Mouse (Mus musculus) heart, embryonic 12.5 days (tissue): ENCODE data around the gene Nme7. TPM values are rescaled to one million over a fixed set of nuclear protein-coding genes. Genes with fewer than 3 reads are reported as not detected.
A peak's percentile ranks its signal among the peaks of the same experiment; 100 is the strongest.

Experiments
- ATAC-seq: fragments of 200-750 bp; cut with Nextera tagmentation; 2 replicates; pipeline ENCODE4 v1.8.0; 2017; ENCODE audit warnings: moderate TSS enrichment, moderate library complexity; ENCODE audit not compliant: insufficient number of reproducible peaks, low FRiP score
- H3K27ac ChIP-seq: fragments of 300-500 bp; sonication (generic); 2 replicates; pipeline ENCODE4 v1.5.1; 2016; ENCODE audit warnings: mild to moderate bottlenecking, moderate library complexity; ENCODE audit not compliant: poor library complexity, severe bottlenecking
- H3K27me3 ChIP-seq: fragments of 300-500 bp; sonication (generic); replicated peaks from 2 replicates; pipeline ENCODE4 v1.6.1; 2016; ENCODE audit warnings: mild to moderate bottlenecking, moderate library complexity
- H3K36me3 ChIP-seq: fragments of 300-500 bp; sonication (generic); 2 replicates; pipeline ENCODE4 v1.6.1; 2016; ENCODE audit warnings: mild to moderate bottlenecking, moderate library complexity
- H3K4me1 ChIP-seq: fragments of 300-500 bp; sonication (generic); replicated peaks from 2 replicates; pipeline ENCODE4 v1.6.1; 2016; ENCODE audit warnings: mild to moderate bottlenecking
- H3K4me2 ChIP-seq: fragments of 300-500 bp; sonication (generic); 2 replicates; pipeline ENCODE4 v1.6.1; 2016; ENCODE audit warnings: mild to moderate bottlenecking, moderate library complexity
- H3K4me3 ChIP-seq: fragments of 300-500 bp; sonication (generic); 2 replicates; pipeline ENCODE4 v1.5.1; 2016; ENCODE audit warnings: mild to moderate bottlenecking
- H3K9ac ChIP-seq: fragments of 300-500 bp; sonication (generic); 2 replicates; pipeline ENCODE4 v1.6.1; 2016; ENCODE audit warnings: mild to moderate bottlenecking, moderate library complexity
- H3K9me3 ChIP-seq: fragments of 300-500 bp; sonication (generic); replicated peaks from 2 replicates; pipeline ENCODE4 v1.6.1; 2016; ENCODE audit warnings: mild to moderate bottlenecking, moderate library complexity
- WGBS: fragments of 180-500 bp; shearing (Covaris S2); methylation state at CpG from one replicate; pipeline ENCODE4 v1.1.7; 2016; 5-methylcytosine and 5-hydroxymethylcytosine counted together
- polyA plus RNA-seq: library from polyadenylated mRNA; unstranded; fragments of >200 nt; fragmentation: Nextera tagmentation; extraction: Ambion mirVana; gene quantifications from 2 replicates; pipeline ENCODE4 v1.2.1, GENCODE M21; 2016

Gene Nme7
- polyA plus RNA-seq, 1 experiment from 2014 or later = 17.7 TPM

- no peaks in the 10 kb centered on the region for H3K9me3 ChIP-seq
- ATAC-seq = no peak
- 80% methylated on average over 3 of the region's 3 CpGs for WGBS
These were observed 38.2 kb downstream of the Nme7 start for GRCm38 (mm10) chr1:164342161-164342560.

GRCm38 (mm10) chr1:164353443-164353842 is 49.5 kb downstream of the Nme7 start:
- Histone ChIP-seq H3K27ac (no peak overlapping the region), H3K4me3 (no peak overlapping the region), H3K27me3 (no peaks in the 10 kb centered on the region), H3K36me3 (peaks cover 8% of the 10 kb centered on the region; the same call in 1 of the 2 replicates), H3K9me3 (no peaks in the 10 kb centered on the region), H3K9ac (no peak overlapping the region), H3K4me1 (peaks cover 4% of the 10 kb centered on the region; the same call in 1 of the 2 replicates), H3K4me2 (no peak overlapping the region)
- WGBS = 53% methylated on average over 3 of the region's 3 CpGs
- no peak for ATAC-seq

More at GRCm38 (mm10) chr1:164342161-164342560, 38.2 kb downstream of the Nme7 start:
- H3K36me3 ChIP-seq = peaks cover 6% of the 10 kb centered on the region
- H3K4me2 ChIP-seq = no peak overlapping the region
- peaks cover 4% of the 10 kb centered on the region; the same call in 1 of the 2 replicates for H3K4me1 ChIP-seq
- H3K27me3 ChIP-seq = no peaks in the 10 kb centered on the region
- no peak overlapping the region for H3K27ac ChIP-seq
- no peak overlapping the region for H3K9ac ChIP-seq
- H3K4me3 ChIP-seq = no peak overlapping the region

- H3K4me1 ChIP-seq = peaks cover 4% of the 10 kb centered on the region; the same call in 1 of the 2 replicates
- WGBS = 60% methylated on average over 3 of the region's 3 CpGs
- no peak overlapping the region for H3K4me3 ChIP-seq
- no peak overlapping the region for H3K27ac ChIP-seq
- no peak overlapping the region for H3K4me2 ChIP-seq
- no peaks in the 10 kb centered on the region for H3K36me3 ChIP-seq
- H3K9ac ChIP-seq = no peak overlapping the region
- no peaks in the 10 kb centered on the region for H3K27me3 ChIP-seq
- no peak for ATAC-seq
- H3K9me3 ChIP-seq = no peaks in the 10 kb centered on the region
These were observed 54.1 kb downstream of the Nme7 start for GRCm38 (mm10) chr1:164357995-164358394.

- H3K9ac ChIP-seq = no peak overlapping the region
- no peaks in the 10 kb centered on the region for H3K9me3 ChIP-seq
- no peak overlapping the region for H3K4me2 ChIP-seq
- ATAC-seq = no peak
- H3K36me3 ChIP-seq = no peaks in the 10 kb centered on the region
- WGBS = 85% methylated on average over 2 of the region's 2 CpGs
- H3K4me1 ChIP-seq = no peaks in the 10 kb centered on the region
- no peaks in the 10 kb centered on the region for H3K27me3 ChIP-seq
- H3K4me3 ChIP-seq = no peak overlapping the region
- no peak overlapping the region for H3K27ac ChIP-seq
These were observed 58.1 kb downstream of the Nme7 start for GRCm38 (mm10) chr1:164361997-164362396.

- no peak overlapping the region for H3K27ac ChIP-seq
- H3K4me1 ChIP-seq = no peaks in the 10 kb centered on the region; the same call in 1 of the 2 replicates
- H3K9me3 ChIP-seq = no peaks in the 10 kb centered on the region
- H3K36me3 ChIP-seq = no peaks in the 10 kb centered on the region
- peak; percentile 55; the same call in 1 of the 2 replicates for ATAC-seq
- no peaks in the 10 kb centered on the region for H3K27me3 ChIP-seq
- no peak overlapping the region for H3K4me3 ChIP-seq
- H3K9ac ChIP-seq = no peak overlapping the region
- H3K4me2 ChIP-seq = no peak overlapping the region
- 64% methylated on average over 12 of the region's 12 CpGs for WGBS
These were observed 62.5 kb downstream of the Nme7 start for GRCm38 (mm10) chr1:164366156-164367128.

- no peak overlapping the region for H3K27ac ChIP-seq
- ATAC-seq = no peak
- WGBS = 65% methylated on average over 4 of the region's 4 CpGs
These were observed 64.2 kb downstream of the Nme7 start for GRCm38 (mm10) chr1:164368152-164368551.

GRCm38 (mm10) chr1:164369781-164370180 is 65.9 kb downstream of the Nme7 start:
- H3K9ac ChIP-seq = no peak overlapping the region
- no peak overlapping the region for H3K27ac ChIP-seq
- no peaks in the 10 kb centered on the region for H3K27me3 ChIP-seq
- H3K4me2 ChIP-seq = no peak overlapping the region
- H3K36me3 ChIP-seq = peaks cover 5% of the 10 kb centered on the region
- H3K9me3 ChIP-seq = no peaks in the 10 kb centered on the region; the same call in 1 of the 2 replicates
- peaks cover 5% of the 10 kb centered on the region; the same call in 1 of the 2 replicates for H3K4me1 ChIP-seq
- no peak for ATAC-seq
- WGBS = 81% methylated on average over 2 of the region's 2 CpGs
- no peak overlapping the region for H3K4me3 ChIP-seq

More at GRCm38 (mm10) chr1:164368152-164368551, 64.2 kb downstream of the Nme7 start:
- Histone ChIP-seq H3K4me3 (no peak overlapping the region), H3K4me2 (no peak overlapping the region), H3K4me1 (no peaks in the 10 kb centered on the region; the same call in 1 of the 2 replicates), H3K36me3 (peaks cover 5% of the 10 kb centered on the region), H3K9ac (no peak overlapping the region), H3K27me3 (no peaks in the 10 kb centered on the region), H3K9me3 (no peaks in the 10 kb centered on the region; the same call in 1 of the 2 replicates)

GRCm38 (mm10) chr1:164373029-164373428 is 69.1 kb downstream of the Nme7 start:
- H3K9me3 ChIP-seq = no peaks in the 10 kb centered on the region; the same call in 1 of the 2 replicates
- peaks cover 7% of the 10 kb centered on the region; the same call in 1 of the 2 replicates for H3K4me1 ChIP-seq
- H3K27me3 ChIP-seq = no peaks in the 10 kb centered on the region
- no peak overlapping the region for H3K4me2 ChIP-seq
- no peak for ATAC-seq
- peaks cover 5% of the 10 kb centered on the region for H3K36me3 ChIP-seq
- H3K27ac ChIP-seq = no peak overlapping the region
- H3K9ac ChIP-seq = no peak overlapping the region
- WGBS = 82% methylated on average over 7 of the region's 7 CpGs
- H3K4me3 ChIP-seq = no peak overlapping the region

GRCm38 (mm10) chr1:164374020-164374419 is 70.1 kb downstream of the Nme7 start:
- no peak overlapping the region for H3K4me2 ChIP-seq
- no peak overlapping the region for H3K9ac ChIP-seq
- no peak overlapping the region; the same call in 1 of the 2 replicates for H3K27ac ChIP-seq
- 0 out of 2 replicates have a peak, but pooled peaks cover 7% of the 10 kb centered on the region for H3K4me1 ChIP-seq
- H3K36me3 ChIP-seq = peaks cover 5% of the 10 kb centered on the region
- no peak for ATAC-seq
- H3K9me3 ChIP-seq = no peaks in the 10 kb centered on the region; the same call in 1 of the 2 replicates
- no peaks in the 10 kb centered on the region for H3K27me3 ChIP-seq
- H3K4me3 ChIP-seq = no peak overlapping the region
- WGBS = 65% methylated on average over 7 of the region's 7 CpGs

GRCm38 (mm10) chr1:164375626-164376025 is 71.7 kb downstream of the Nme7 start:
- Histone ChIP-seq H3K4me2 (no peak overlapping the region), H3K27me3 (no peaks in the 10 kb centered on the region), H3K36me3 (peaks cover 5% of the 10 kb centered on the region), H3K4me1 (0 out of 2 replicates have a peak, but pooled peaks cover 7% of the 10 kb centered on the region), H3K9me3 (no peaks in the 10 kb centered on the region; the same call in 1 of the 2 replicates), H3K27ac (no peak overlapping the region), H3K9ac (no peak overlapping the region), H3K4me3 (no peak overlapping the region)
- 90% methylated on average over 9 of the region's 9 CpGs for WGBS
- no peak for ATAC-seq
